Mouse (Mus musculus): ENCODE data around the gene Zfp94. TPM values are rescaled to one million over a fixed set of nuclear protein-coding genes. Genes with fewer than 3 reads are reported as not detected.
A peak's percentile ranks its signal among the peaks of the same experiment; 100 is the strongest.
"Not testable (repeated sequence)": the region's sequence is repeated elsewhere in the genome, so short reads cannot be mapped to it uniquely, and the experiment has no call there.

Gene Zfp94
- total RNA-seq, 1 experiment from 2014 or later = 6.5 TPM

DNA sequence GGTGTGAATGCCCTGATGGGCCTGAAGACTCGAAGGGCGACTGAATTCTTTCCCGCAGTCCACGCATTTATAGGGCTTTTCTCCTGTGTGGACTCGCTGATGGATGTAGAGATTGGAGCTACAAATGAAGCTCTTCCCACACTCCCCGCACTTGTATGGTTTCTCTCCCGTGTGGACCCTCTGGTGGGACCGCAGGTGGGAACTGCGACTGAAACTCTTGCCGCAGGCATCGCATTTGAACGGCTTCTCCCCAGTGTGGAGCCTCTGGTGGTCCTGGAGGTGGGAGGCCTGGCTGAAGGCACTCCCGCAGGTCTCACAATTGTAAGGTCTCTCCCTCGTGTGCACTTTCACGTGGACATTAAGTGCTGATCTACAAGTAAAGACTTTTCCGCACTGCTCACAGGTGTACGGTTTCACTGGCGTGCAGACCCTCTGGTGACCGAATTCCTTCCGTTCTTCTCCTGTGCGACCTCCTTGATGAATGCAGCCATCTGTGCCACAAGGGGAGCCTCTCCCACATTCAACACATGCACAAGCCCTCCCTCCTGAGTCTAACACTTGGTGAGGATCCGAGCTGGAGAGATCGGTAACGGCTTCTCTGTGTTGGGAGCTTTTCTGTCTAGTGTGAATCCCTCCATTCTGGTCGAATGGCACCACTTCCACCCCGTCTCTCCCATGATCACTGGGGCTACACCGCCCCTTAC, 24.9 kb downstream of the Zfp94 start:
- no peak for ATAC-seq (replicated peaks in 1 of 2; ENCODE audit: insufficient read depth in 1 of 2, low FRiP score in 2 of 2, low TSS enrichment in 1 of 2, low read depth in 1 of 2, poor library complexity in 2 of 2, severe bottlenecking in 2 of 2)

DNA sequence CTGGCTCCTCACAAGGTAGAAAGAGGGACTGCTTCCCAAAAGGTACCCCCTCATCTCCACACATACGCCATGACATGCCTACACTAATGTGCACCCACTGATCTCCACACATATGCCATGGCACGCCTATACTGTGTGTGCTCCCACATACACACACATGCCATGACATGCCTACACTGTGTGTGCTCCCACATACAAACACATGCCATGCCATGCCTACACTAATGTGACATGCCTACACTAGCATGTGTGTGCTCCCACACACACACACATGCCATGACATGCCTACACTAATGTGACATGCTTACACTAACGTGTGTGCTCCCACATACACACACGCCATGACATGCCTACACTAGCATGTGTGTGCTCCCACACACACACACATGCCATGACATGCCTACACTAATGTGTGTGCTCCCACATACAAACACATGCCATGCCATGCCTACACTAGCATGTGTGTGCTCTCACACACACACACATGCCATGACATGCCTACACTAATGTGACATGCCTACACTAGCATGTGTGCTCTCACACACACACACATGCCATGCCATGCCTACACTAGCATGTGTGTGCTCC, 26.3 kb downstream of the Zfp94 start:
- no peak; a peak in 1 of 4 replicates for ATAC-seq (replicated peaks in 1 of 2; ENCODE audit: insufficient read depth in 1 of 2, low FRiP score in 2 of 2, low TSS enrichment in 1 of 2, low read depth in 1 of 2, poor library complexity in 2 of 2, severe bottlenecking in 2 of 2)

DNA sequence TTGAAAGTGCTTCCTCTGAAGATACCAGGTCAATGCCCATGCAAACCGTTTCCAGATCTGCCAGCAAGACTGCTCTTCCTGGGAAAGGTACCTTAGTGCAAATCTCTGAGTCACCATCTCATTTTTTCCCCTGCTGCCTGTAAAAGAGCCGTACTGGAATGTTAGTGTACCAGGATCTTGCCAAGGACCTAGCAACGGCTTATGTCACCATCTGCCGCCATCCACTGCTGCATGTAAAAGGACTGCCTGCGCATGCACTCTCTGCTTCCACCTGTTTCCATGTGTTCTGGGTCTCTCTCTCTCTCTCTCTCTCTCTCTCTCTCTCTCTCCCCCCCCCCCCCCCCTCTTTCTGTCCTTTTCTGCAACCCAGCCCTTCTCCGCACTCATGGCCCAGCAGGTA, 28.0 kb downstream of the Zfp94 start:
- ATAC-seq (replicated peaks in 1 of 2; ENCODE audit: insufficient read depth in 1 of 2, low FRiP score in 2 of 2, low TSS enrichment in 1 of 2, low read depth in 1 of 2, poor library complexity in 2 of 2, severe bottlenecking in 2 of 2) = no peak

DNA sequence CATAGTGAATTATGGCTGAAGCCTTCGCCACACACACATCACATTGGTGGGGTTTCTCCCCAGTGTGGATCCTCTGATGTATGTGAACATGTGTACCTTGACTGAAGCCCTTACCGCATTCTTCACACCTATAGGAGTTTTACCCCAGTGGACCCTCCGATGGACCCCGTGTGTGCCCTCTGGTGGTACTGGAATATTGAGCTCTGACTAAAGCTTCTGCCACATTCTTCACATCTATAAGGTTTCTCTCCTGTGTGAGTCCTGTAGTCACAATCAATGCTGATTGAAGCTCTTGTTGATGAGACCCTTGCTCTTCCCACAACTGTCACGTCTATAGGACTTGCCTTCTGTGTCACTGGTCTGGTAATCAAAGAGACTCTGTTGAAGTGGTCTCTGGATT, 28.8 kb downstream of the Zfp94 start:
- 0 out of 4 replicates have a peak, but pooled peaks of 1 of the 2 experiments have one; percentile 10 for ATAC-seq (replicated peaks in 1 of 2; ENCODE audit: insufficient read depth in 1 of 2, low FRiP score in 2 of 2, low TSS enrichment in 1 of 2, low read depth in 1 of 2, poor library complexity in 2 of 2, severe bottlenecking in 2 of 2)

DNA sequence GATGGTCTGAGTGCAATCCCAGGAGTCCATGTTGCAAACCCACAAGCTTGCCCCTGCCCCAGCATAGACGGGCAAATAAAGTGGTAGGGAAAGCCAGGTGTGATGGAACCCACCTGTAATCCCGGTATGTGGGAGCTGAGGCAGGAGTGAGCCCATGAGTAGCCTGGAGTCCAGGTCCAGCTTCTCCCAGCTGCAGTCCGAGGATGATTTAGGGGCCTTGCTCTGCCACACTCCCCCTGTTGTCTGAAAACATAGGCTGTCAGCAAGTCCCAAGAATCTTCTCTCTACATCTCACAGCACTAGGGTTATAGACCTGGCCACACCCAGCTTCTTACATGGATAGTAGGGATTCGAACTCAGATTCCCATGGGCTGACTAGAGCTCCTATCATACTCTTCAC, 29.6 kb downstream of the Zfp94 start:
- ATAC-seq (replicated peaks in 1 of 2; ENCODE audit: insufficient read depth in 1 of 2, low FRiP score in 2 of 2, low TSS enrichment in 1 of 2, low read depth in 1 of 2, poor library complexity in 2 of 2, severe bottlenecking in 2 of 2) = no peak

DNA sequence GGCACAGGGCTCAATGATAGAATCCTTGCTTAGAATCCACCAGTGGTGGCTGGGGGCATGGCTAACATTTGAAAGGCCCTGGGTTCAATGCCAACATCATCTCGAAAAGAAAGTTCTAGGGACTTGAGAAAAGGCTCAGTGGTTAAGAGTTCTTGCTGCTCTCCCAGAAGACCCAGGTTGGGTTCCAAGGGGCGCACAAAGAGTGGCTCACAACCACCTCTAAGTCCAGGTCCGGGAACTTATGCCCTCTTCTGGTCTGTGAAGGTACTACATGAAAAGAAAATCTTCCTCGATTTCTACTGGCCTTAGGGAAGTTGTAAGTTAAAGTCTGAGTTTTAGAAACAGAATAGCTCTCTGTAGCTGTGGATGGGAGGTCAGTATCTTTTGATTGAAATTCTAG, 30.4 kb downstream of the Zfp94 start:
- no peak for ATAC-seq (replicated peaks in 1 of 2; ENCODE audit: insufficient read depth in 1 of 2, low FRiP score in 2 of 2, low TSS enrichment in 1 of 2, low read depth in 1 of 2, poor library complexity in 2 of 2, severe bottlenecking in 2 of 2)

- no peak for ATAC-seq (replicated peaks in 1 of 2; ENCODE audit: insufficient read depth in 1 of 2, low FRiP score in 2 of 2, low TSS enrichment in 1 of 2, low read depth in 1 of 2, poor library complexity in 2 of 2, severe bottlenecking in 2 of 2)
Measured at GRCm38 (mm10) chr7:24280858-24281145, 35.7 kb downstream of the Zfp94 start.

- ATAC-seq (replicated peaks in 1 of 2; ENCODE audit: insufficient read depth in 1 of 2, low FRiP score in 2 of 2, low TSS enrichment in 1 of 2, low read depth in 1 of 2, poor library complexity in 2 of 2, severe bottlenecking in 2 of 2) = no peak
Measured at GRCm38 (mm10) chr7:24280031-24280857, 36.2 kb downstream of the Zfp94 start.

DNA sequence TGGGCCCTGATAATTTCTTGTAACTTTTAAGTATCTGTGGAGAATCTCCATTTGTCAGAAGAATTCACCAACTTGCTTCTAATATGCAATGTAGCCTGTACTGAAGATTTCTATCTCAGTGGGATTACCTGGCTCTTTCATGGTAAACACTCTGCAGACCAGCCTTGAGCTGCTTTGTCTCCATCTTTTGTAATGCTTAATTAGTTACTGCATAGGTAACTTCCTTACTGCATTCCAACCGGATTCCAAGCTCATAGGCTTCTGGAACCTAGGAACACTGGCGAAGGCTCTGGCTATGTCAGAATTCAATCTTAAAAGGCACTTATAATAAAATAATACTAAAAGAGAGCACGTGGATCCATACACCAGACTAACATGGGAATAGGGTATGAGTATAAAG, 37.7 kb downstream of the Zfp94 start:
- ATAC-seq (replicated peaks in 1 of 2; ENCODE audit: insufficient read depth in 1 of 2, low FRiP score in 2 of 2, low TSS enrichment in 1 of 2, low read depth in 1 of 2, poor library complexity in 2 of 2, severe bottlenecking in 2 of 2) = not testable (repeated sequence)

GRCm38 (mm10) chr7:24274456-24274855, 42.0 kb downstream of the Zfp94 start:
- ATAC-seq (replicated peaks in 1 of 2; ENCODE audit: insufficient read depth in 1 of 2, low FRiP score in 2 of 2, low TSS enrichment in 1 of 2, low read depth in 1 of 2, poor library complexity in 2 of 2, severe bottlenecking in 2 of 2) = no peak

DNA sequence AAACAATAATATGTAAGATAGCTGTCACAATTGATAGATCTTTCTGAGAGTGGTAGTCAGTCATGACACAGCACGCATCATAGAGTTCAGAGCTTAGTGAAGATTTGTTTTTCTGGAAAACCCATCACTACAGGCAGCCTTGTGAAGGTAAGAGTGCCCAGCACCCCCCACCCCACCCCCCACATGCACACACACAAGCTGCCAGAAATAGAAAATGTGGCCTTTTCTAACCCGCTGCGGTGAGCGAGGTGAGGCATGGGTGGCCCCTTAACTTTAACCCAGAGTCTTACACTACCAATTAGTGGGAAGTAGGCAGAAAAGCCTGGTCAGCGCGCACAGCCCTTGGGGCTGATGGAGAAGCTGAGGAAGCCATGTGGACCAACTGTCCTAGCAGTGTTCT, 45.3 kb downstream of the Zfp94 start:
- no peak for ATAC-seq (replicated peaks in 1 of 2; ENCODE audit: insufficient read depth in 1 of 2, low FRiP score in 2 of 2, low TSS enrichment in 1 of 2, low read depth in 1 of 2, poor library complexity in 2 of 2, severe bottlenecking in 2 of 2)

DNA sequence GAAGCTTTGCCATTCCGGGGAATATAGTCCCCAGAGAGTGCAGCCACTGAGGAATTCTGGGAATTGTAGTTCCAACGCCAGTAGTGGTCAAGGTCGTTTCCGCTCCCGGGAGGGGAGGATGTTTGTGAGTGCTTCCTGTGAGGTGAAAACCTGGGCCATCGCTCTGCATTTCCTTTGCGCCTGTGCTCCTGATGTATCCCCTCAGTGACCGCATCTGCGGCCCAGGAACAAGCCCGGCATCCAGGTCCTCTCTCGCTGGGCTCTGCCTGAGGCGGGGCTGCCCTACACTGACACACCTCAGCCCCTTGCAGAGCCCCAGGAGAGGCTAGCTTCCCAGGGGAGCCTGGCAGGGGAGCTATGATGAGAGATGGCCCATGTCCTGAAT, 46.2 kb downstream of the Zfp94 start, which contains the start of gene Zfp93:
TSS of gene Zfp93 (plus strand) at position 133 of the 385 bp plus-strand sequence.
- peak; percentile 93 to 94 for ATAC-seq (replicated peaks in 1 of 2; ENCODE audit: insufficient read depth in 1 of 2, low FRiP score in 2 of 2, low TSS enrichment in 1 of 2, low read depth in 1 of 2, poor library complexity in 2 of 2, severe bottlenecking in 2 of 2)

DNA sequence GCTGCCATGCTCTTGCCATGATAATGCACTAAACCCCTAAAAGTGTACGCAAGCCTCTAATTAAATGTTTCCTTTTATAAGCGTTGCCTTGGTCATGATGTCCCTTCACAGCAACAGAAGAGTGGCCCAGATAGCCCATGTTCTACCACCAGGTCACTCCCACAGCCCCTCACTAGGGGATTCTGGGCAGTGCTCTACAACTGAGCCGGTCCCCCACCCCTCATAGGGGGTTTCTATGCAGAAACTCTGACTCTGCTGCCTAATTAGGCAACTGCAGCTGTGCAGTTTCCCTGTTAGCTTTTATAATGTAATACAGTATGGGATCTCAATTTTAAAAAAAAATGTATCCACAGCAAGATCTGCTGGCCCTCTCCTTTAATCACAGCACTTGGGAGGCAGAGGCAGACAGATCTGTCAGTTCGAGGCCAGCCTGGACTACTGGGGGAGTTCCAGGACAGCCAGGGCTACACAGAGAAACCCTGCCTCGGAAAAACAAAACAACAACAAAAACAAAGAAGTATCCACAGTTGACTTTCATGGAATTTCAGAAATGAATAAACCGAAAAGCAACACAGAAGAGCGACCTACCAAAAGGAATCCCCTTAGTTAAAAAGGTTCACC, 46.7 kb downstream of the Zfp94 start:
- no peak for ATAC-seq (replicated peaks in 1 of 2; ENCODE audit: insufficient read depth in 1 of 2, low FRiP score in 2 of 2, low TSS enrichment in 1 of 2, low read depth in 1 of 2, poor library complexity in 2 of 2, severe bottlenecking in 2 of 2)

- ATAC-seq (replicated peaks in 1 of 2; ENCODE audit: insufficient read depth in 1 of 2, low FRiP score in 2 of 2, low TSS enrichment in 1 of 2, low read depth in 1 of 2, poor library complexity in 2 of 2, severe bottlenecking in 2 of 2) = no peak
Measured at GRCm38 (mm10) chr7:24269256-24269655, 47.2 kb downstream of the Zfp94 start.

- ATAC-seq (replicated peaks in 1 of 2; ENCODE audit: insufficient read depth in 1 of 2, low FRiP score in 2 of 2, low TSS enrichment in 1 of 2, low read depth in 1 of 2, poor library complexity in 2 of 2, severe bottlenecking in 2 of 2) = no peak
Measured at GRCm38 (mm10) chr7:24268176-24269155, 48.0 kb downstream of the Zfp94 start.

- ATAC-seq (replicated peaks in 1 of 2; ENCODE audit: insufficient read depth in 1 of 2, low FRiP score in 2 of 2, low TSS enrichment in 1 of 2, low read depth in 1 of 2, poor library complexity in 2 of 2, severe bottlenecking in 2 of 2) = no peak
Measured at GRCm38 (mm10) chr7:24260000-24260312, 56.5 kb downstream of the Zfp94 start.

DNA sequence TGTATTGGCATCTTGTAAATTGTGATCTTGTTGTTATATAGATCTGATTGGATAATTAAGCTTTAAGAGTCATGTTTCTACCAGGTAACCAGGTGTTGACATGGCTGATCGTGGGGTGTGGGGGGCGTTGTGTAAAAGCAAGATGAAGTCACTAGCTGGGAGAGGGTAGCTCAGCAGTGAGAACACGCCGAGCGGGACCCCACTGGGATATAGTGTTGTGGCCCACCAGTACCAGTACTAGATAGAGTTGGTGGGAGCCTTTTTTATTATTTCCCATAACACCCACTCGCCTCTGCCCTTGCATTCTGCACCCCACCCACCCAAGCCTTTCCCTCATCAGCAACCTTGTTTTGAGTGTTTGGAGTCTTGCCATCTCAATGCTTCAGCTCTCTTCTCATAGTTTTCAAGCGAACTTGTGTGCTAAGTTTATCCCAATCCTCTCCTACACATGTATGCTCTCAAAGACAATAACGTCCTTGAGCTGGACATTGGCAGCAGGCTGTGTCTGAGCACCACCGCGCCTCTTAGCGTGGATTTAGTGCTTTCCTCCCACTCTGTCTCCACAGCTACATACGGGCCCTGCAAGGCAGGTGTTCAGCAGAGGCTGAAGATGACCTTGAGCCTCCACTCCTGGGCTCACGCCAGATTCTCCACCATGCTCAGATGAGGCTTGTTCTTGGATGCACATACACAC, 57.0 kb downstream of the Zfp94 start:
- ATAC-seq (replicated peaks in 1 of 2; ENCODE audit: insufficient read depth in 1 of 2, low FRiP score in 2 of 2, low TSS enrichment in 1 of 2, low read depth in 1 of 2, poor library complexity in 2 of 2, severe bottlenecking in 2 of 2) = no peak
